Comparison of ENCODE assay signal across 11 mouse cellular contexts in the genomic region with DNA sequence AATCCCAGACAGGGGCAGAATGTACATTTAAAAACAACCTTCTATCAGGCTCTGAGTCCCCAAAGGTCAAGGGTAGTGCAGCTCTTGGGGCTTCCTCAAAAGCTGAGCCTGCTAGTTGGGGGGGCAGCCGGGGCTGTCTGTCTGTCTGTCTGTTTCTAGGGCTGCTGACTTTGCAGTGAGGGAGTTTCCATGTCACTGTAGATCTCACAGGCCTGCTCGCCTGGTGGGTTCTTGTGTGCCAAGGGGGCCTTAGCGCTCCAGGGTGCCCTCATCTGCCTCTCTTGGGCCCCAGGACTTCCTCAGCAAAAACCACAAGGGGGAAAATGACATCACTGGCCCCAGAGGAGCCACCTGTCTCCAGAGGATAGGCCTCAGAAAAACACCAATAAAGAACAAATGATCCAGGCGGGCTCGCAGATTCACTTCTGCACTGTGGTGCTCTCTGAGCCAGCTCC. TPM values are rescaled to one million over a fixed set of nuclear protein-coding genes. Genes with fewer than 3 reads are reported as not detected.
DNase-seq lines count a peak whose midpoint lies in the region; ATAC-seq lines count a peak whose summit lies in the region.
"Had no signal": no experiment of that assay in that cellular context is flagged by ENCODE, and none has a peak within 500 bp of the region (broad histone marks: within the 10 kb centered on the region; RNA-seq: fewer than 3 reads in every experiment).

No protein-coding gene starts in this region.

- no peak overlapping the region for H3K4me2 ChIP-seq in hindbrain, embryonic 12.5 days (replicated peaks)
- H3K4me2 ChIP-seq: lung, embryonic 14.5 days had no signal

- H3K27ac ChIP-seq in hindbrain, embryonic 12.5 days, result 0 out of 2 replicates have a peak overlapping the region, but pooled peaks have one; percentile 12
- no peak overlapping the region for H3K27ac ChIP-seq in hindbrain, embryonic 10.5 days

- H3K36me3 ChIP-seq in hindbrain, embryonic 12.5 days, result peaks cover 79% of the 10 kb centered on the region
- peaks cover 99% of the 10 kb centered on the region for H3K36me3 ChIP-seq in hindbrain, embryonic 10.5 days

- ATAC-seq in hindbrain, embryonic 12.5 days (ENCODE audit: low FRiP score), result no peak
- peak; percentile 76 for ATAC-seq in CD4-positive, CD25-positive, alpha-beta regulatory T cell, adult 4 months
- peak; percentile 87 for ATAC-seq in common myeloid progenitor, adult 5-6 weeks (replicated peaks; ENCODE audit: low read depth, poor library complexity, severe bottlenecking)

- peaks cover 38% of the 10 kb centered on the region for H3K4me1 ChIP-seq in hindbrain, embryonic 12.5 days
- H3K4me1 ChIP-seq in hindbrain, embryonic 10.5 days (replicated peaks), result peaks cover 46% of the 10 kb centered on the region

- no peaks in the 10 kb centered on the region for H3K27me3 ChIP-seq in hindbrain, embryonic 12.5 days
- no peaks in the 10 kb centered on the region for H3K27me3 ChIP-seq in hindbrain, embryonic 10.5 days (ENCODE audit: insufficient read depth, poor library complexity, severe bottlenecking)

- no peak overlapping the region for H3K4me3 ChIP-seq in hindbrain, embryonic 12.5 days
- H3K4me3 ChIP-seq in hindbrain, embryonic 10.5 days, result no peak overlapping the region

- 85% methylated on average over 5 of the region's 5 CpGs for WGBS in hindbrain, embryonic 12.5 days
- WGBS in hindbrain, embryonic 10.5 days, result 90% methylated on average over 5 of the region's 5 CpGs

- DNase-seq in hindbrain, embryonic 10.5 days (ENCODE audit: low spot score), result no peak
- peak; percentile 82 to 83 for DNase-seq in spleen, postnatal 36 days (ENCODE audit: low spot score in 2 of 2)
- DNase-seq in urinary bladder, postnatal 4 days (ENCODE audit: low spot score in 2 of 2), result no peak
- DNase-seq in retina, embryonic 14.5 days (ENCODE audit: low spot score), result no peak
- no peak for DNase-seq in cerebellum, adult 11 months
- DNase-seq: cerebellum, postnatal 25 days; layer of hippocampus, adult 9-11 months; lung, embryonic 14.5 days had no signal

- H3K9ac ChIP-seq in hindbrain, embryonic 12.5 days, result no peak overlapping the region
- H3K9ac ChIP-seq: lung, embryonic 14.5 days had no signal

- H3K9me3 ChIP-seq in hindbrain, embryonic 12.5 days (replicated peaks), result no peaks in the 10 kb centered on the region
- no peaks in the 10 kb centered on the region for H3K9me3 ChIP-seq in hindbrain, embryonic 10.5 days

RNA-seq across cellular contexts. Expression of a gene that starts 32.9 kb away (rescaled TPM):
- 316 and 326 TPM in 2 replicates for polyA plus RNA-seq in hindbrain, embryonic 12.5 days (2016; fragmentation: Nextera tagmentation; extraction: Ambion mirVana)
- 109 and 172 TPM in 2 replicates for polyA plus RNA-seq in hindbrain, embryonic 10.5 days (2016; fragmentation: Nextera tagmentation; extraction: Ambion mirVana)
- polyA plus RNA-seq in CD4-positive, CD25-positive, alpha-beta regulatory T cell, adult 4 months (2017; shearing (Covaris generic)), result 1 to 10 TPM; 5.5 to 8.9 TPM
- 65.2 and 105 TPM in 2 replicates for total RNA-seq in common myeloid progenitor, adult 5-6 weeks (2017)

Comparison
In these comparisons a context has a peak if more than half of its experiments do, and no peak if none do; other contexts are left out.
1. DNase-seq: peak in spleen, postnatal 36 days (2 of 2); none in hindbrain, embryonic 10.5 days (single experiment), urinary bladder, postnatal 4 days (0 of 2), retina, embryonic 14.5 days (single experiment) and cerebellum, adult 11 months (single experiment).
2. RNA of a gene that starts 32.9 kb away (polyA plus RNA-seq): 316 to 326 TPM in hindbrain, embryonic 12.5 days and 109 to 172 TPM in hindbrain, embryonic 10.5 days; 5.5 to 8.9 TPM in CD4-positive, CD25-positive, alpha-beta regulatory T cell, adult 4 months; every median in the first group is over 10 times any median in the second.